Mouse (Mus musculus) neural tube, embryonic 14.5 days (tissue): ENCODE measurements at regions not wholly inside any gene's neighbourhood (a gene's known extent, or its start where the extent isn't known, plus 50 kb on each side); places are given as distances from the start of the nearest gene placed in this dataset.

Experiments used
- ATAC-seq: fragments of 200-750 bp; cut with Nextera tagmentation; 2 replicates; pipeline ENCODE4 v1.8.0; 2017; ENCODE audit warnings: low read depth, mild to moderate bottlenecking, moderate TSS enrichment, moderate library complexity
- H3K27ac ChIP-seq: fragments of 300-500 bp; sonication (generic); 2 replicates; pipeline ENCODE4 v1.5.1; 2014; ENCODE audit warnings: low read depth, mild to moderate bottlenecking, control low read depth, low read length, moderate library complexity, mixed read lengths
- H3K27me3 ChIP-seq: fragments of 300-500 bp; sonication (generic); 2 replicates; pipeline ENCODE4 v1.6.1; 2014; ENCODE audit warnings: low read length; ENCODE audit not compliant: control insufficient read depth, insufficient read depth
- H3K36me3 ChIP-seq: fragments of 300-500 bp; sonication (generic); 2 replicates; pipeline ENCODE4 v1.6.1; 2014; ENCODE audit warnings: low read length, mixed read lengths; ENCODE audit not compliant: control insufficient read depth, insufficient read depth
- H3K4me1 ChIP-seq: fragments of 300-500 bp; sonication (generic); 2 replicates; pipeline ENCODE4 v1.6.1; 2014; ENCODE audit warnings: low read length; ENCODE audit not compliant: control insufficient read depth, insufficient read depth
- H3K4me2 ChIP-seq: fragments of 300-500 bp; sonication (generic); 2 replicates; pipeline ENCODE4 v1.6.1; 2014; ENCODE audit warnings: mild to moderate bottlenecking, low read depth, low read length, control low read depth
- H3K4me3 ChIP-seq: fragments of 300-500 bp; sonication (generic); 2 replicates; pipeline ENCODE4 v1.5.1; 2014; ENCODE audit warnings: low read depth, low read length, control low read depth, mixed read lengths
- H3K9ac ChIP-seq: fragments of 300-500 bp; sonication (generic); replicated peaks from 2 replicates; pipeline ENCODE4 v1.6.1; 2014; ENCODE audit warnings: low read depth, mild to moderate bottlenecking, control low read depth, low read length, mixed read lengths
- H3K9me3 ChIP-seq: fragments of 300-500 bp; sonication (generic); 2 replicates; pipeline ENCODE4 v1.6.1; 2016; ENCODE audit warnings: low read length; ENCODE audit not compliant: control insufficient read depth
- WGBS: fragments of 180-500 bp; shearing (Covaris S2); extraction: QIAGEN DNeasy Blood & Tissue Kit; methylation state at CpG from one replicate; pipeline ENCODE4 v1.1.7; 2014; 5-methylcytosine and 5-hydroxymethylcytosine counted together

GRCm38 (mm10) chr13:43904291-43904690 lies 119.7 kb downstream of the Cd83 start:
- Histone ChIP-seq H3K27me3 (no peaks in the 10 kb centered on the region), H3K27ac (no peak overlapping the region), H3K4me3 (no peak overlapping the region), H3K4me2 (no peak overlapping the region), H3K9me3 (no peaks in the 10 kb centered on the region), H3K36me3 (no peaks in the 10 kb centered on the region), H3K9ac (no peak overlapping the region), H3K4me1 (peaks cover 2% of the 10 kb centered on the region; the same call in 1 of the 2 replicates)
- no peak for ATAC-seq
- 24% methylated on average over 1 of the region's 1 CpGs for WGBS

- Histone ChIP-seq H3K9me3 (no peaks in the 10 kb centered on the region), H3K4me3 (no peak overlapping the region), H3K36me3 (no peaks in the 10 kb centered on the region), H3K27ac (no peak overlapping the region), H3K4me1 (peaks cover 2% of the 10 kb centered on the region; the same call in 1 of the 2 replicates), H3K27me3 (no peaks in the 10 kb centered on the region), H3K9ac (no peak overlapping the region), H3K4me2 (no peak overlapping the region)
- WGBS, result 74% methylated on average over 7 of the region's 7 CpGs
- ATAC-seq, result no peak
Observed at GRCm38 (mm10) chr13:43906241-43906640, 121.7 kb downstream of the Cd83 start.

- no peak for ATAC-seq
- no peak overlapping the region for H3K4me3 ChIP-seq
- H3K27me3 ChIP-seq, result no peaks in the 10 kb centered on the region
- no peaks in the 10 kb centered on the region for H3K36me3 ChIP-seq
- H3K9me3 ChIP-seq, result no peaks in the 10 kb centered on the region
- H3K9ac ChIP-seq, result no peak overlapping the region
- 46% methylated on average over 8 of the region's 8 CpGs for WGBS
- H3K27ac ChIP-seq, result no peak overlapping the region
- no peak overlapping the region for H3K4me2 ChIP-seq
- peaks cover 2% of the 10 kb centered on the region; the same call in 1 of the 2 replicates for H3K4me1 ChIP-seq
Observed at GRCm38 (mm10) chr13:43907425-43907824, 122.8 kb downstream of the Cd83 start.

GRCm38 (mm10) chr13:43908041-43908644 lies 123.6 kb downstream of the Cd83 start:
- Histone ChIP-seq H3K36me3 (no peaks in the 10 kb centered on the region), H3K4me2 (no peak overlapping the region), H3K4me1 (peaks cover 2% of the 10 kb centered on the region; the same call in 1 of the 2 replicates), H3K9ac (no peak overlapping the region), H3K27me3 (no peaks in the 10 kb centered on the region), H3K4me3 (no peak overlapping the region), H3K9me3 (no peaks in the 10 kb centered on the region), H3K27ac (no peak overlapping the region)
- 74% methylated on average over 16 of the region's 16 CpGs for WGBS
- ATAC-seq, result no peak

- Histone ChIP-seq H3K4me3 (no peak overlapping the region), H3K4me1 (no peaks in the 10 kb centered on the region; the same call in 1 of the 2 replicates), H3K27me3 (no peaks in the 10 kb centered on the region), H3K9ac (no peak overlapping the region), H3K4me2 (no peak overlapping the region), H3K9me3 (no peaks in the 10 kb centered on the region), H3K36me3 (no peaks in the 10 kb centered on the region), H3K27ac (no peak overlapping the region)
- ATAC-seq, result no peak
- 52% methylated on average over 7 of the region's 7 CpGs for WGBS
Observed at GRCm38 (mm10) chr13:43909933-43910332, 125.4 kb downstream of the Cd83 start.

- Histone ChIP-seq H3K9me3 (no peaks in the 10 kb centered on the region), H3K4me2 (no peak overlapping the region), H3K27me3 (no peaks in the 10 kb centered on the region), H3K36me3 (no peaks in the 10 kb centered on the region), H3K4me3 (no peak overlapping the region), H3K4me1 (no peaks in the 10 kb centered on the region), H3K27ac (no peak overlapping the region), H3K9ac (no peak overlapping the region)
- no peak for ATAC-seq
- WGBS, result 39% methylated on average over 7 of the region's 7 CpGs
Observed at GRCm38 (mm10) chr13:43913476-43913875, 128.9 kb downstream of the Cd83 start.

- Histone ChIP-seq H3K9me3 (no peaks in the 10 kb centered on the region), H3K27me3 (no peaks in the 10 kb centered on the region), H3K27ac (no peak overlapping the region), H3K36me3 (no peaks in the 10 kb centered on the region), H3K4me1 (no peaks in the 10 kb centered on the region), H3K9ac (no peak overlapping the region), H3K4me3 (no peak overlapping the region), H3K4me2 (no peak overlapping the region)
- no peak for ATAC-seq
- WGBS, result 86% methylated on average over 5 of the region's 5 CpGs
Observed at GRCm38 (mm10) chr13:43919781-43920420, 135.3 kb downstream of the Cd83 start.

GRCm38 (mm10) chr13:43930081-43930981 lies 145.8 kb downstream of the Cd83 start:
- no peaks in the 10 kb centered on the region for H3K9me3 ChIP-seq
- H3K4me3 ChIP-seq, result no peak overlapping the region
- H3K4me1 ChIP-seq, result peaks cover 17% of the 10 kb centered on the region; the same call in 1 of the 2 replicates
- H3K36me3 ChIP-seq, result no peaks in the 10 kb centered on the region
- H3K9ac ChIP-seq, result no peak overlapping the region
- WGBS, result 34% methylated on average over 19 of the region's 19 CpGs
- H3K4me2 ChIP-seq, result no peak overlapping the region
- H3K27ac ChIP-seq, result no peak overlapping the region
- no peaks in the 10 kb centered on the region for H3K27me3 ChIP-seq
- peak; percentile 60; the same call in 1 of the 2 replicates for ATAC-seq

- ATAC-seq, result no peak
- Histone ChIP-seq H3K4me1 (peaks cover 17% of the 10 kb centered on the region; the same call in 1 of the 2 replicates), H3K4me3 (no peak overlapping the region), H3K27me3 (no peaks in the 10 kb centered on the region), H3K9ac (no peak overlapping the region), H3K9me3 (no peaks in the 10 kb centered on the region), H3K4me2 (no peak overlapping the region), H3K36me3 (no peaks in the 10 kb centered on the region), H3K27ac (no peak overlapping the region)
- 52% methylated on average over 7 of the region's 7 CpGs for WGBS
Observed at GRCm38 (mm10) chr13:43932946-43933345, 148.4 kb downstream of the Cd83 start.
